In the genomic region with DNA sequence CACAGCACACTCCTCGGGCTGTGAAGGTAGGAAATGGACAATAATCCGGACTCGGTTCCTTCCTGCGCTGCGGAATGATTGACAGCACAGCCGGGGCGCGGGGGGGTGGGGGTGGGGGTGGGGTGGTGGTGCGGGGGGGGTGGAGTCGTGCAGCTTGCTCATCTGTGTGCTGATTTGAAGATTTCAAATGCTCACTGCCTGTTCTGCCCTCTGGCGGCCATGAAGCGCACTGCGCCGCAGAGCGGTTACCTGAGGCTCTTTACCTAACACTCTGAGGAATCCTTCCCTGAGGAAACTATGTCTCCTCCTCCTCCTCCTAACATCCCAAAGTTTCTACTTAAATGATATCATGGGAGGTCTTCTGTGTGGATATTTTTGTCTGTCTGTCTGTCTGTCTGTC, we compare ENCODE assay signal across 8 mouse cellular contexts. TPM values are rescaled to one million over a fixed set of nuclear protein-coding genes. Genes with fewer than 3 reads are reported as not detected.
DNase-seq lines count a peak whose midpoint lies in the region; ATAC-seq and TF ChIP-seq lines count a peak whose summit lies in the region.

No protein-coding gene starts in this region.

- TF ChIP-seq CTCF in intestine, postnatal 0 days (IDR thresholded peaks at IDR 0.05; ENCODE audit: low read depth), result peak; percentile 78

- 0 out of 2 replicates have a peak overlapping the region, but pooled peaks have one; percentile 15 for H3K4me2 ChIP-seq in forebrain, embryonic 14.5 days (ENCODE audit: low read length)
- H3K4me2 ChIP-seq in intestine, postnatal 0 days (replicated peaks; ENCODE audit: low read depth), result 0 out of 2 replicates have a peak overlapping the region, but pooled peaks have one; percentile 21
- H3K4me2 ChIP-seq in limb, embryonic 13.5 days (replicated peaks), result peak overlapping the region; percentile 42
- H3K4me2 ChIP-seq in midbrain, embryonic 14.5 days (ENCODE audit: low read length), result peak overlapping the region; percentile 37

- H3K9me3 ChIP-seq in heart, embryonic 10.5 days, result no peaks in the 10 kb centered on the region
- H3K9me3 ChIP-seq in forebrain, embryonic 14.5 days (replicated peaks; ENCODE audit: control insufficient read depth, low read length), result no peaks in the 10 kb centered on the region
- H3K9me3 ChIP-seq in intestine, postnatal 0 days (ENCODE audit: control insufficient read depth), result no peaks in the 10 kb centered on the region
- no peaks in the 10 kb centered on the region for H3K9me3 ChIP-seq in limb, embryonic 13.5 days
- no peaks in the 10 kb centered on the region for H3K9me3 ChIP-seq in midbrain, embryonic 14.5 days (ENCODE audit: control insufficient read depth, low read length)

- no peak for DNase-seq in heart, embryonic 10.5 days (ENCODE audit: low spot score)
- DNase-seq in heart, adult 11 months, result no peak
- DNase-seq in c-Kit-positive CD71-positive TER-119-positive erythroid progenitor cells, embryonic 14.5 days (ENCODE audit: low spot score), result peak; percentile 29
- peak; percentile 63 for DNase-seq in forebrain, embryonic 14.5 days (ENCODE audit: low spot score)
- DNase-seq in midbrain, embryonic 14.5 days, result peak; percentile 78
- peak; percentile 47 to 79 for DNase-seq in spleen, postnatal 10 days (ENCODE audit: low spot score in 2 of 2)

- H3K27ac ChIP-seq in heart, embryonic 10.5 days, result no peak overlapping the region
- no peak overlapping the region for H3K27ac ChIP-seq in forebrain, embryonic 14.5 days (ENCODE audit: low read depth, low read length)
- H3K27ac ChIP-seq in intestine, postnatal 0 days (ENCODE audit: low read depth, low read length), result no peak overlapping the region
- no peak overlapping the region for H3K27ac ChIP-seq in limb, embryonic 13.5 days
- H3K27ac ChIP-seq in midbrain, embryonic 14.5 days (replicated peaks; ENCODE audit: low read depth, low read length), result no peak overlapping the region

- no peak overlapping the region for H3K9ac ChIP-seq in forebrain, embryonic 14.5 days (ENCODE audit: low read length)
- H3K9ac ChIP-seq in intestine, postnatal 0 days (ENCODE audit: low read depth, low read length), result no peak overlapping the region
- H3K9ac ChIP-seq in limb, embryonic 13.5 days, result no peak overlapping the region
- no peak overlapping the region for H3K9ac ChIP-seq in midbrain, embryonic 14.5 days (replicated peaks; ENCODE audit: low read length)

- ATAC-seq in forebrain, embryonic 14.5 days, result peak; percentile 34
- no peak for ATAC-seq in intestine, postnatal 0 days
- ATAC-seq in limb, embryonic 13.5 days (ENCODE audit: low FRiP score, low read depth), result no peak
- ATAC-seq in midbrain, embryonic 14.5 days (ENCODE audit: low FRiP score, low TSS enrichment), result no peak

- H3K36me3 ChIP-seq in heart, embryonic 10.5 days, result no peaks in the 10 kb centered on the region
- no peaks in the 10 kb centered on the region for H3K36me3 ChIP-seq in forebrain, embryonic 14.5 days (ENCODE audit: control insufficient read depth, insufficient read depth, low read length)
- H3K36me3 ChIP-seq in intestine, postnatal 0 days (ENCODE audit: control insufficient read depth, insufficient read depth), result no peaks in the 10 kb centered on the region
- no peaks in the 10 kb centered on the region for H3K36me3 ChIP-seq in limb, embryonic 13.5 days
- H3K36me3 ChIP-seq in midbrain, embryonic 14.5 days (ENCODE audit: control insufficient read depth, insufficient read depth, low read length), result no peaks in the 10 kb centered on the region

- 5% methylated on average over 15 of the region's 15 CpGs for WGBS in heart, embryonic 10.5 days
- WGBS in forebrain, embryonic 14.5 days, result 7% methylated on average over 15 of the region's 15 CpGs
- 4% methylated on average over 14 of the region's 15 CpGs for WGBS in intestine, postnatal 0 days
- 8% methylated on average over 15 of the region's 15 CpGs for WGBS in limb, embryonic 13.5 days
- WGBS in midbrain, embryonic 14.5 days, result 3% methylated on average over 15 of the region's 15 CpGs

- H3K4me3 ChIP-seq in heart, embryonic 10.5 days, result peak overlapping the region; percentile 15; the same call in 1 of the 2 replicates
- H3K4me3 ChIP-seq in forebrain, embryonic 14.5 days (ENCODE audit: low read depth, low read length), result no peak overlapping the region
- no peak overlapping the region for H3K4me3 ChIP-seq in intestine, postnatal 0 days (ENCODE audit: low read depth, low read length)
- H3K4me3 ChIP-seq in limb, embryonic 13.5 days, result no peak overlapping the region
- H3K4me3 ChIP-seq in midbrain, embryonic 14.5 days (replicated peaks; ENCODE audit: low read depth, low read length), result no peak overlapping the region

- H3K4me1 ChIP-seq in heart, embryonic 10.5 days, result peaks cover 16% of the 10 kb centered on the region; the same call in 1 of the 2 replicates
- no peaks in the 10 kb centered on the region for H3K4me1 ChIP-seq in forebrain, embryonic 14.5 days (ENCODE audit: control insufficient read depth, insufficient read depth, low read length)
- H3K4me1 ChIP-seq in intestine, postnatal 0 days (replicated peaks; ENCODE audit: control insufficient read depth, insufficient read depth, low read length), result no peaks in the 10 kb centered on the region
- no peaks in the 10 kb centered on the region for H3K4me1 ChIP-seq in limb, embryonic 13.5 days
- no peaks in the 10 kb centered on the region for H3K4me1 ChIP-seq in midbrain, embryonic 14.5 days (ENCODE audit: control insufficient read depth, insufficient read depth, low read length)

- no peaks in the 10 kb centered on the region for H3K27me3 ChIP-seq in heart, embryonic 10.5 days (ENCODE audit: insufficient read depth, poor library complexity, severe bottlenecking)
- no peaks in the 10 kb centered on the region for H3K27me3 ChIP-seq in forebrain, embryonic 14.5 days (replicated peaks; ENCODE audit: control insufficient read depth, insufficient read depth, low read length)
- H3K27me3 ChIP-seq in intestine, postnatal 0 days (replicated peaks; ENCODE audit: control insufficient read depth, insufficient read depth, low read length), result no peaks in the 10 kb centered on the region
- no peaks in the 10 kb centered on the region for H3K27me3 ChIP-seq in limb, embryonic 13.5 days
- H3K27me3 ChIP-seq in midbrain, embryonic 14.5 days (ENCODE audit: control insufficient read depth, insufficient read depth, low read length), result no peaks in the 10 kb centered on the region

RNA-seq across cellular contexts. Expression of gene Slc2a5, which starts 6.2 kb away (rescaled TPM):
- 1.2 and 1.3 TPM in 2 replicates for polyA plus RNA-seq in heart, embryonic 10.5 days (2016; fragmentation: Nextera tagmentation; extraction: Ambion mirVana)
- polyA plus RNA-seq in forebrain, embryonic 14.5 days (2014; fragmentation: Nextera tagmentation; extraction: Ambion mirVana), result 2.3 and 3.2 TPM in 2 replicates
- 23.8 and 26.9 TPM in 2 replicates for polyA plus RNA-seq in intestine, postnatal 0 days (2015; fragmentation: Nextera tagmentation; extraction: Ambion mirVana)
- 2.2 TPM in 2 replicates for polyA plus RNA-seq in limb, embryonic 13.5 days (2015; fragmentation: Nextera tagmentation; extraction: Ambion mirVana)
- 1.4 and 1.5 TPM in 2 replicates for polyA plus RNA-seq in midbrain, embryonic 14.5 days (2014; fragmentation: Nextera tagmentation; extraction: Ambion mirVana)

RNA-seq across cellular contexts. Expression of gene Gpr157, which starts 25.7 kb away (rescaled TPM):
- polyA plus RNA-seq in heart, embryonic 10.5 days (2016; fragmentation: Nextera tagmentation; extraction: Ambion mirVana), result 0.85 and 2.0 TPM in 2 replicates
- 0.05 and 0.06 TPM in 2 replicates for polyA plus RNA-seq in forebrain, embryonic 14.5 days (2014; fragmentation: Nextera tagmentation; extraction: Ambion mirVana)
- 2.5 and 3.2 TPM in 2 replicates for polyA plus RNA-seq in intestine, postnatal 0 days (2015; fragmentation: Nextera tagmentation; extraction: Ambion mirVana)
- 1.2 TPM in 2 replicates for polyA plus RNA-seq in limb, embryonic 13.5 days (2015; fragmentation: Nextera tagmentation; extraction: Ambion mirVana)
- 0.11 and 0.25 TPM in 2 replicates for polyA plus RNA-seq in midbrain, embryonic 14.5 days (2014; fragmentation: Nextera tagmentation; extraction: Ambion mirVana)

RNA-seq across cellular contexts. Expression of gene Slc2a7, which starts 35.9 kb away (rescaled TPM):
- polyA plus RNA-seq in heart, embryonic 10.5 days (2016; fragmentation: Nextera tagmentation; extraction: Ambion mirVana), result not detected in 2 replicates
- not detected in 2 replicates for polyA plus RNA-seq in forebrain, embryonic 14.5 days (2014; fragmentation: Nextera tagmentation; extraction: Ambion mirVana)
- polyA plus RNA-seq in intestine, postnatal 0 days (2015; fragmentation: Nextera tagmentation; extraction: Ambion mirVana), result 7.0 and 8.2 TPM in 2 replicates
- polyA plus RNA-seq in limb, embryonic 13.5 days (2015; fragmentation: Nextera tagmentation; extraction: Ambion mirVana), result not detected in 2 replicates
- not detected in 2 replicates for polyA plus RNA-seq in midbrain, embryonic 14.5 days (2014; fragmentation: Nextera tagmentation; extraction: Ambion mirVana)

Comparison
In these comparisons a context has a peak if more than half of its experiments do, and no peak if none do; other contexts are left out.
1. DNase-seq: peak in c-Kit-positive CD71-positive TER-119-positive erythroid progenitor cells, embryonic 14.5 days (single experiment), forebrain, embryonic 14.5 days (single experiment), midbrain, embryonic 14.5 days (single experiment) and spleen, postnatal 10 days (2 of 2); none in heart, embryonic 10.5 days (single experiment) and heart, adult 11 months (single experiment).
2. Peak in every context shown above with its lines, with median percentiles within 50 percentile points of each other: H3K4me2 ChIP-seq.